Mouse (Mus musculus): ENCODE results near the gene Mgat3.
A peak's percentile ranks its signal among the peaks of the same experiment; 100 is the strongest.

The Mgat3 gene

DNA sequence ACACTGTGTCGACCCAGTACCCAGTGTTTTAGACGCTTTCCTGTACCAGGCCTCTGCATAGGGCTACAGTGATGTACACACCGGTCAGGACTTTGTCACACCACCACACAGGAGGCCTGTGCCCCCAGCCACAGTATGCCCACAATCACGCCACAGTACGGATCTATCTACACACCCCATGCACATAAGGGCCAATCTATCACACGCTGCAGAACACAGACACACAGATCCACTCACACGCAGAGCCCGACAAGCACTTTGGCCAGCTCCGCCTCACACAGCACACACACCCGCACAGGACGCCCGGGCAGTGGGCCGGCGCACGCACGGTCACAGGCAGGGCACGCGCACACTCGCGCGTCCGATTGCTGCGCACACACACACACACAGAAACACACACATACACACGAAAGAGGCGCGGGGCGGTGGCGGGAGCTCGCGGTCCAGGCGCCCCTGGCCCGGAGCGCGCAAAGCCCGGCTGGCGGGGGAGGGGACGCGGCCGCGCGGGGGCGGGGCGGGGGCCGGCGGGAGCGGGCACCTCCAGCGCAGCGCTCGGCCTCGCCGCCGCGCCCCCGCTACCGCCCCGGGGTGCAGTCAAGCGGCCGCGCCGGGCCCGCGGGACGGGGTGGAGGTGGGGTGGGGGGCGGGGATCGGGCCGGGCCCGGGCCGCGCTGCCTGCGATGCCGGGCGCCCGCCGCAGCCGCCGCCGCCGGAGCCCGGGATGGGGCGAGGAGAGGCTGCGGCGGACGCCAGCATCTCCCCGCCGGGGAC, at the start of gene Mgat3:
Mgat3 (plus strand) TSS at position 721 of the 771 bp plus-strand sequence.
- DNase-seq: no peak

GRCm38 (mm10) chr15:80124651-80125050, 48.9 kb upstream of the Mgat3 start:
- DNase-seq: no peak

DNA sequence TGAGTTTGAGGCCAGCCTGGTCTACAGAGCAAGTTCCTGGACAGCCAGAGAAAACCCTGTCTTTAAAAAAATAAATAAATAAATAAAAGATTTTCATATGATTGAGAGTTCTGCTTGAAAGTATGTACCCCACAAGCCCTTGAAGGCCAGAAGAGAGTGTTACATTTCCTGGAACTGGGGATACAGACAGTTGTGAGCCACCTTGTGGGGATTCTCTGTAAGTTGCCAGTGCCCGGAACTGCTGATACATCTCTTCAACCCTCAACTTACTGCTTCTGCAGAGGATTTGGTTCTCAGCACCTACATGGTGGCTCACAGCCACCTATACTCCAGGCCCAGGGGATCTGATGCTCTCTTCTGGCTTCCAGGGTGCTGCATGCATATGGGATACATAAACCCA, 46.3 kb upstream of the Mgat3 start:
- DNase-seq: no peak

DNA sequence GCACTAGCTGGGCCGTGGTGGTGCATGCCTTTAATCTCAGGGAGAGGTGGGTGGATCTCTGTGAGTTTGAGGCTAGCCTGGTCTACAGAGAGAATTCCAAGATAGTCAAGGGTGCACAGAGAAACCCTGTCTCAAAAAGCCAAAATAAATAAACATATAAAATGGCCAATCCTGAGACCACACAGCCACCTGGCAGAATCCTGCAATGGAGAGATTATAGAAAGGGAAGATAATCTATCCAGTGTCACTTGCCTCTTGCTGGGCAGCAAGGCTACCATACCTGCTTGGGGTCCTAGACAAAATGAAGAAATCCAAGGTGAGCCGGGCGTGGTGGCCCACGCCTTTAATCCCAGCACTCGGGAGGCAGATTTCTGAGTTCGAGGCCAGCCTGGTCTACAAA, 43.5 kb upstream of the Mgat3 start:
- DNase-seq: no peak

GRCm38 (mm10) chr15:80130689-80131088, 42.8 kb upstream of the Mgat3 start:
- DNase-seq: no peak

GRCm38 (mm10) chr15:80131421-80131820, 42.1 kb upstream of the Mgat3 start:
- no peak for DNase-seq

DNA sequence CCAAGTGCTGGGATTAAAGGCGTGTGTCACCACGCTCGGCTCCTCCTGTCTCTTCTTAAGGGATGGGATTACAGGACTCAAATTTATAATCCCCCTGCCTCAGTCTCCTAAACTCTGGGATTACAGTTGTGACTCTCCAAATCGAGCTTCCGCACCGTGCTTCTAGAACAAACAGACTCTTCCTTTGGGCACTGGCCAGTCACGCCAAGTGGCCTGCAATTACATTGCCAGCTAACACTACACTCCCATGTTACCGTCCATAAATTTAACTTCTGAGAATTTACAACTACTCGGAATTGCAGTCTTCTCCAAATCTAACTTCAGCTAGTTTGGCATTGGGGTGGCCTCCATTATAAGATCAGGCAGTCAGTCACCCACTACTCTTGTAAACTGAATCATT, 41.1 kb upstream of the Mgat3 start:
- no peak for DNase-seq

DNA sequence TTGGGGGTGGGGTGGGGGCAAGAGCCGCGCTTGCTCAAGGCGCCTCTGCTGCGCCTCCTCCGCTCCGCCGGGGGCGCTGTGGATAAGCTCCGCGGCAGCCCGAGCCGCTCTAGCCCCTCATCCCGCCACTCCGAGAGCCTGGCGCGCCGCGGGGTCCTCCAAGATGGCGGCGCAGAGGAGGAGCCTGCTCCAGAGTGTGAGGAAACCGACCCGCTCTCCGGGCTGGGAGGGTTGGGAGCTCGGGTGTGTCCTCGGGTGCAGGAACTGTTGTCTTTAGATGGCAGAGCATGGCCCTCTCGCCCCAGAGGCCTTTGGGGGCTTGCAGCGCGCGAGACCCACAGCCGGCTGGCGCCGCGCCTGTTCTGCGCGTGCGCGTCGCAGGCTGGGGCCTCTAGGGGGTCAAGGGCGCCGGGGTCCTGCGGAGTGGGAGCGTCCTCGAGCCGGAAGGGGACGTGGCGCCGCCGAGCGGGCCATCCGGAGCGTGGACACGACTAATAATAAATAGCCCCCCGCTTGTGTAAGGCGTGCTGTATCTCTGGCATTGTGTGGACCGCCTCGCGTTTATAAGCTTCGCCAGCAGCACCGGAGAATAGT, 40.4 kb upstream of the Mgat3 start, which contains the start of gene Tab1:
Tab1 (plus strand) TSS at position 135 of the 594 bp plus-strand sequence.
- peak; percentile 92 for DNase-seq

- DNase-seq: no peak
These were observed 39.7 kb upstream of the Mgat3 start for GRCm38 (mm10) chr15:80133682-80134449.

DNA sequence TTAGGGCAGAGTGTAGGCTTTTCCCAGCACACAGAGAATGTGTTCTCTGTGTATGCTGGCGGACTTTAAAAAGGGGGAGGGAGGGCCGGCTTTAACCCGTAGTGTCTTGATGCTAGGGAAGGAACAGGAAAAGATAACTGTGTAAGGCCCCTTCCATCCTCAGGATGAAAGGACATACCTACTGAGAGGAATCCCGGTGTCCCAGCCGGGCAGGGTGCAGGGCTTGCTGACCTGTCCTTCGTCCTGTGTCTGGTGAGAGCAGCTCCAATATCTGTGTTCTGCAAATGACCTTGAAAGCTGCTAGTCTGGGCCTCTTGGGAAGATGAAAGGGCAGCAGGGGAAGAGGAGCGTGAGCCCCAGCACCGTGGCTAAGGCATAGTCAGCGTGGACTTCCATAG, 39.1 kb upstream of the Mgat3 start:
- no peak for DNase-seq

DNA sequence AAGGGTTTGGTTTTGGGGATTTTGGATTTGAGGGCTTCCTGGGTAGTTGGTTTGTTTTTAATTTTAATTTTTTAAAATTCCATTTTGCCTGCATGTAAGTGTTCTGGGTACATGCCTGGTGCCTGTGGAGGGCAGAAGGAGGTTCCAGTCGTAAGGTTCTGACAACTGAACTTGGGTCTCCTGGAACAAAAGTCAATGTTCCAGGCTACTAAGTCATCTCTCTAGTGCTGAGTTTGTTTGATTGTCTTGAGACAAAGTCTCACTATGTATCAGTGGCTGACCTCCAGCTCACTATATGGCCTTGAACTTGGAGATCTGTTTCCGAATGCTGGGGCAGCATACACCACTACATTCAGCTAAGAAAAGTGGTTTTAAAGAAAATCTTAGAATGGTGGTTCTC, 38.0 kb upstream of the Mgat3 start:
- no peak for DNase-seq

- DNase-seq: no peak
These were observed 36.9 kb upstream of the Mgat3 start for GRCm38 (mm10) chr15:80136645-80137044.

- DNase-seq: no peak
These were observed 35.4 kb upstream of the Mgat3 start for GRCm38 (mm10) chr15:80137945-80138791.

- no peak for DNase-seq
These were observed 33.2 kb upstream of the Mgat3 start for GRCm38 (mm10) chr15:80140302-80140701.

- no peak for DNase-seq
These were observed 32.6 kb upstream of the Mgat3 start for GRCm38 (mm10) chr15:80140878-80141277.

GRCm38 (mm10) chr15:80142130-80142529, 31.4 kb upstream of the Mgat3 start:
- no peak for DNase-seq

DNA sequence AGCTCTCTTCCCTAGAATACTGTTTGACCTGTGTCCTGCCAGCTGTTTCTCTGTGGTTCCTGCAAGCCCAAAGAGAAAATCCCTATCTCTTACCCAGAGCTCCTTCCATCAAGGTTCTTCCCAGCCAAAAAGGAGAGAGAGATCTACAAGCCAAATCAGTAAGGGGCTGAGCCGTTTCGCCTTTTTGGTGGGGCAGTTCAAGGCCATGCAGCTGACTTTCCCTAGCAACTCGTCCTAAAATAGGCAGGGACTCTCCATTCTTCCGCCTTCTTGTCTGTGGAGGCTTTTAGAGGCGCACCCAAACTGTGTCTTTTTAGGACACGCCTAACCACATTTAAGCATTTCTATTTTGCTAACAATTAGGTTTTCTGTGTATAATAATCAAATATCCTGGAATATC, 29.8 kb upstream of the Mgat3 start:
- DNase-seq: no peak

- no peak for DNase-seq
These were observed 28.1 kb upstream of the Mgat3 start for GRCm38 (mm10) chr15:80145397-80145796.

GRCm38 (mm10) chr15:80146153-80146552, 27.4 kb upstream of the Mgat3 start:
- DNase-seq: no peak

DNA sequence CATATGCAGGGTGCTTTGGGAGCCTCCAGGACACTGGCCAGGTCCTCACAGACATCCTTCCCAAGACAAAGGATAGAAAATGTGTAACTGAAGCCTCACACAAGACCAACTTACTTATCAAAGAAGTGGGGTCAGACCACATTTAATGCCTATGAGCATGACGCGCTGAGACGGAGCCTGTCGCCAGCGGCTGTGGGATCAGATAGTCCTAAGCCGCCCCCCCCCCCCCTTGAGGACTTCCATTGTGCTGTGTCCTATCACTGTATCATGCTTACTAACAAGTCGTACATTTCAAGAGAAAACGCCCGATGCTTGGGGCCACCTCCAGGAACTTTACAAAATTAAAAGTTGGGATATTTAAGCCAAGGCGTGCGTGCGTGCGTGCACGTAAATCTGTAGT, 26.4 kb upstream of the Mgat3 start:
- DNase-seq: no peak

DNA sequence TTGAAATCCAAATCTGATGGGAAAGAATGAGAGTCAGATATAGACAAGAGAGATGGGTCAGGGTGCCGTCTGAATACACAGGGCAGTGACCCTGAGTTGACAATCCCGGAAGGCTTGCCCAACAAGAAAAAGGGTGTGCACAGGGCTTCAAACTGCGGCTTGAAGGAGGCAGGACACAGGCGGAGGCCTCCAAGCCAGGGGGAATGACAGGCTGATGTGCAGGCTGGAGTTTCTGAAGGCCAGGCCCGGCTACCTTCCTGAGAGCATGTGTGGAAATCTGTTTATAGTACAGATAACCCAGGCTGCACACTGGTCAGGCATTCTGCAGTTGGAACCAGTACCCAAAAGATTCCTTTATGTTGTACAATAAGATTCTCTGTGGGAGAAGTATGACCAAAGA, 26.0 kb upstream of the Mgat3 start:
- no peak for DNase-seq

- DNase-seq: peak; percentile 50 to 68
These were observed 25.0 kb upstream of the Mgat3 start for GRCm38 (mm10) chr15:80148565-80148964.

DNA sequence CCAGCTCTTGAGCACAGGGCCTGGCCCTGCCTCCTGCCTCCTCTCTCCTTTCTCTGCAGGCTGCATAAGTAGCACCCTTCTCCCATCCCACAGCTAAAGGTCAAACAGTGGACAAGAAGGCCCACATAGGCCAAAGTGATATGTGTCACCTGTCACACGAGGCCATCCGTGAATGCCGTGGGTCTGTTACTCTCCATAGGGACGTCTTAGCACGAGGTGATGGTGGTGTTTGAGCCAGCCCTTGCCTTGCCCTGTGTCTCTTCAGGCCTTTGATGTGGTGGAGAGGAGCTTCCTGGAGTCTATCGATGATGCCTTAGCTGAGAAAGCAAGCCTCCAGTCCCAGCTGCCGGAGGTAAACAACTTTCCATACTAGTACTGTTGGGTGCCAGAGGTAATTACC, 24.0 kb upstream of the Mgat3 start:
- DNase-seq: peak; percentile 51 to 52
